Mouse (Mus musculus) thymus, adult 2 months (tissue): ENCODE measurements around the gene Vmn2r87.
"Not testable (repeated sequence)": the region's sequence is repeated elsewhere in the genome, so short reads cannot be mapped to it uniquely, and the experiment has no call there.

ENCODE experiments used
- CTCF ChIP-seq: fragments of 200-500 bp; IDR thresholded peaks from 2 replicates; pipeline ENCODE4 v1.5.1; 2012; ENCODE audit warnings: mild to moderate bottlenecking, control low read depth, low read length, moderate library complexity, borderline replicate concordance; ENCODE audit not compliant: control insufficient read depth, poor library complexity, insufficient read depth; ENCODE audit errors: extremely low read depth
- POLR2A ChIP-seq: fragments of 200-500 bp; IDR thresholded peaks from 2 replicates; pipeline ENCODE4 v1.6.1; 2012; ENCODE audit warnings: mild to moderate bottlenecking, low read length, control low read depth, moderate library complexity; ENCODE audit not compliant: control insufficient read depth, poor library complexity, insufficient read depth; ENCODE audit errors: extremely low read depth

DNA sequence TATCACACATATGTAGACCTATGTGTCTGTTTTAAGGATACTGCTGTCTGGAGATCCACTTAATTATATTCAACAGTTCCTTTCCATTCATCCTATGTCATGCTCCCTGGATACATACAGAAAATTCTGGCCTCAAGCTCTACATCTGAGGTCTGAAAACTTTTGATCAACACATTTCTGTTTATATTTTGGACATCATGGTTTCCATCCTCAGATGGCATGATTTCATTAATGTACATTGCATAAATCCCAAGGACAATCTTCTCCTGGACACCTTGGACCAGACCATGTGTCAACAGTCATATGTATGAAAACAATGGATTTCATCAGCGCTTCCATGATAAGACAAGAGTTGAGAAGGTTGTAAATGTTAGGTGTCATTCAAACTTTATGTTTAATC lies 41.2 kb downstream of the Vmn2r87 start, which contains the start of gene Vmn2r86:
- not testable (repeated sequence) for TF ChIP-seq POLR2A, CTCF
